In the genomic region with DNA sequence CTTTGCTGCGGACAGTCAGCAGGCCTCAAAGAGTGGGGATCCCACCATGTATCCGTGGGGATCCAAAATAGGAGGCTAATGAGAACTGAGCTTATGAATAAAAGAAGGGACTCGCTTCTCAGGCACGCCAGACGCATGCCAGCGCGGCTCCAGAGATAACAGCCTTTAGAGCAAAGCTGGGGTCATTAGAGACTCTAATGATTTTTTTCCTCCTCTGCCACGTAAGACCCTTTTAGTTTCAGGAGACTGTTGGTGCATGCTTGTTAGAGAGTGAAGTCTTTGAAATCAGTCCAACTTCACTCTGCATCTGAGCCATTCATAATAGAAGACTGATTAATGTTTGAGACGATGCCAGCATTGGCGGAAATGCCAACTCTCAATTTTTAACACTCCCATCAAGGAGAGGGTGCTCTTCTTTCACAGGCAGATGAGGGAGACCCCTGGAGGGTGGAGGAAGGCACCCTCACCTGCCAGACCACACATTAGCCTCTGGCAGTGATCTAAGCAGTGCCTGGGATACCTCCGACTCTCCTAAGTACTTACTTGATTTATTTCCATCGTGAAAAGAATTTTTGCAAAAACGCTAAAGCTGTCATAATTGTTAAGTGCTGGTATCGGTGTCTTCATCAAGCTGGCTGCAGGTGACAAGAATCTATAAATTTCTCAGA, we compare ENCODE assay signal across 15 mouse cellular contexts.
DNase-seq lines count a peak whose midpoint lies in the region; ATAC-seq and TF ChIP-seq lines count a peak whose summit lies in the region.
"Had no signal": no experiment of that assay in that cellular context is flagged by ENCODE, and none has a peak within 500 bp of the region (broad histone marks: within the 10 kb centered on the region; RNA-seq: fewer than 3 reads in every experiment).

No protein-coding gene starts in this region.

- no peak overlapping the region for H3K27ac ChIP-seq in hindbrain, postnatal 0 days
- no peak overlapping the region for H3K27ac ChIP-seq in hindbrain, embryonic 12.5 days
- no peak overlapping the region; the same call in 1 of the 2 replicates for H3K27ac ChIP-seq in forebrain, embryonic 14.5 days (ENCODE audit: low read depth, low read length)
- H3K27ac ChIP-seq: gastrocnemius, adult 2 months; layer of hippocampus, adult 2 months; liver, embryonic 13.5 days had no signal

- H3K27me3 ChIP-seq in hindbrain, postnatal 0 days (ENCODE audit: insufficient read depth, low read length): no peaks in the 10 kb centered on the region
- no peaks in the 10 kb centered on the region for H3K27me3 ChIP-seq in hindbrain, embryonic 12.5 days
- H3K27me3 ChIP-seq in forebrain, embryonic 14.5 days (replicated peaks; ENCODE audit: control insufficient read depth, insufficient read depth, low read length): no peaks in the 10 kb centered on the region
- H3K27me3 ChIP-seq: liver, embryonic 13.5 days had no signal

- no peak overlapping the region for H3K4me3 ChIP-seq in hindbrain, postnatal 0 days (ENCODE audit: low read length)
- no peak overlapping the region for H3K4me3 ChIP-seq in hindbrain, embryonic 12.5 days
- no peak overlapping the region for H3K4me3 ChIP-seq in forebrain, embryonic 14.5 days (ENCODE audit: low read depth, low read length)
- H3K4me3 ChIP-seq: gastrocnemius, adult 2 months; layer of hippocampus, adult 2 months; liver, embryonic 13.5 days had no signal

- H3K4me2 ChIP-seq in hindbrain, postnatal 0 days (ENCODE audit: low read depth, low read length): no peak overlapping the region; the same call in 1 of the 2 replicates
- no peak overlapping the region for H3K4me2 ChIP-seq in hindbrain, embryonic 12.5 days (replicated peaks)
- H3K4me2 ChIP-seq in forebrain, embryonic 14.5 days (ENCODE audit: low read length): peak overlapping the region; percentile 19; the same call in 1 of the 2 replicates
- H3K4me2 ChIP-seq: liver, embryonic 13.5 days had no signal

- ATAC-seq in hindbrain, postnatal 0 days: no peak
- ATAC-seq in hindbrain, embryonic 12.5 days (ENCODE audit: low FRiP score): no peak
- peak; percentile 81 for ATAC-seq in forebrain, embryonic 14.5 days

- TF ChIP-seq CTCF in hindbrain, postnatal 0 days (IDR thresholded peaks at IDR 0.05; ENCODE audit: low read depth): no peak

- H3K4me1 ChIP-seq in hindbrain, postnatal 0 days (ENCODE audit: insufficient read depth, low read length): no peaks in the 10 kb centered on the region
- peaks cover 4% of the 10 kb centered on the region; the same call in 1 of the 2 replicates for H3K4me1 ChIP-seq in hindbrain, embryonic 12.5 days
- H3K4me1 ChIP-seq in forebrain, embryonic 14.5 days (ENCODE audit: control insufficient read depth, insufficient read depth, low read length): peaks cover 12% of the 10 kb centered on the region; the same call in 1 of the 2 replicates
- H3K4me1 ChIP-seq: liver, embryonic 13.5 days had no signal

- no peak overlapping the region for H3K9ac ChIP-seq in hindbrain, postnatal 0 days (replicated peaks; ENCODE audit: low read length)
- H3K9ac ChIP-seq in hindbrain, embryonic 12.5 days: no peak overlapping the region
- no peak overlapping the region for H3K9ac ChIP-seq in forebrain, embryonic 14.5 days (ENCODE audit: low read length)
- H3K9ac ChIP-seq: liver, embryonic 13.5 days had no signal

- peak; percentile 51 for DNase-seq in hindbrain, postnatal 0 days (ENCODE audit: low spot score)
- peak; percentile 48 for DNase-seq in retina, postnatal 1 day
- no peak for DNase-seq in retina, embryonic 14.5 days (ENCODE audit: low spot score)
- DNase-seq in forebrain, embryonic 14.5 days (ENCODE audit: low spot score): peak; percentile 92
- DNase-seq in kidney, postnatal 4 days: no peak
- DNase-seq in gastrocnemius, adult 18-20 months (ENCODE audit: low spot score): no peak
- DNase-seq: adrenal gland, adult 2 months; cerebellum, adult 9-10 months; gastrocnemius, adult 2 months; heart, adult 18-20 months; liver, embryonic 13.5 days; right cerebral cortex, postnatal 14 days had no signal

- 36% methylated on average over 14 of the region's 14 CpGs for WGBS in hindbrain, postnatal 0 days
- 74% methylated on average over 14 of the region's 14 CpGs for WGBS in hindbrain, embryonic 12.5 days
- 23% methylated on average over 14 of the region's 14 CpGs for WGBS in forebrain, embryonic 14.5 days

- no peaks in the 10 kb centered on the region for H3K36me3 ChIP-seq in hindbrain, postnatal 0 days (ENCODE audit: insufficient read depth, low read length)
- H3K36me3 ChIP-seq in hindbrain, embryonic 12.5 days: no peaks in the 10 kb centered on the region
- no peaks in the 10 kb centered on the region for H3K36me3 ChIP-seq in forebrain, embryonic 14.5 days (ENCODE audit: control insufficient read depth, insufficient read depth, low read length)
- H3K36me3 ChIP-seq: G1E; liver, embryonic 13.5 days had no signal

- H3K9me3 ChIP-seq in hindbrain, postnatal 0 days (ENCODE audit: low read length): no peaks in the 10 kb centered on the region
- no peaks in the 10 kb centered on the region for H3K9me3 ChIP-seq in hindbrain, embryonic 12.5 days (replicated peaks)
- no peaks in the 10 kb centered on the region for H3K9me3 ChIP-seq in forebrain, embryonic 14.5 days (replicated peaks; ENCODE audit: control insufficient read depth, low read length)
- H3K9me3 ChIP-seq: liver, embryonic 13.5 days had no signal

Comparison
In these comparisons a context has a peak if more than half of its experiments do, and no peak if none do; other contexts are left out.
1. DNase-seq: peak in hindbrain, postnatal 0 days (single experiment), retina, postnatal 1 day (single experiment) and forebrain, embryonic 14.5 days (single experiment); none in retina, embryonic 14.5 days (single experiment), kidney, postnatal 4 days (0 of 2) and gastrocnemius, adult 18-20 months (single experiment).